Mouse (Mus musculus) bone marrow macrophage, adult 2 months (primary cell): ENCODE measurements around the gene Ociad1.

Experiments used
- CTCF ChIP-seq: IDR thresholded peaks from 2 replicates; pipeline ENCODE4 v1.5.1; 2012; ENCODE audit warnings: low read depth, mild to moderate bottlenecking, low read length, moderate library complexity
- POLR2A ChIP-seq: IDR thresholded peaks from 2 replicates; pipeline ENCODE4 v1.6.1; 2012; ENCODE audit warnings: mild to moderate bottlenecking, low read depth, low read length, borderline replicate concordance

GRCm38 (mm10) chr5:73289900-73290299 is 2.7 kb upstream of the Ociad1 start:
- TF ChIP-seq CTCF (no peak), POLR2A (no peak)
